Mouse (Mus musculus): ENCODE measurements around the gene Ddx58. TPM values are rescaled to one million over a fixed set of nuclear protein-coding genes. Genes with fewer than 3 reads are reported as not detected.

Ddx58 gene
- polyA plus RNA-seq, 1 experiment from 2014 or later, result 3.0 TPM

Other genes starting within 250 kb of the Ddx58 start
- 26.9 and 27.5 TPM in 2 replicates for gene Aco1, start 96.7 kb downstream of the Ddx58 start, polyA plus RNA-seq (2016; fragmentation: Nextera tagmentation; extraction: Ambion mirVana)
- 21.5 and 23.9 TPM in 2 replicates for gene Smim27, start 29.8 kb upstream of the Ddx58 start, polyA plus RNA-seq (2016; fragmentation: Nextera tagmentation; extraction: Ambion mirVana)
- 26.5 and 26.7 TPM in 2 replicates for gene Topors, start 30.0 kb upstream of the Ddx58 start, polyA plus RNA-seq (2016; fragmentation: Nextera tagmentation; extraction: Ambion mirVana)
- 207 and 214 TPM in 2 replicates for gene Ndufb6, start 39.6 kb upstream of the Ddx58 start, polyA plus RNA-seq (2016; fragmentation: Nextera tagmentation; extraction: Ambion mirVana)
- gene Tmem215, start 232.4 kb upstream of the Ddx58 start, polyA plus RNA-seq (2016; fragmentation: Nextera tagmentation; extraction: Ambion mirVana), result 0.12 and 0.35 TPM in 2 replicates